ENCODE assay signal across 18 mouse cellular contexts in genomic region chr2:41672131-41672530, GRCm38 (mm10).
DNase-seq lines count a peak whose midpoint lies in the region; ATAC-seq and TF ChIP-seq lines count a peak whose summit lies in the region.
"Had no signal": no experiment of that assay in that cellular context is flagged by ENCODE, and none has a peak within 500 bp of the region (broad histone marks: within the 10 kb centered on the region; RNA-seq: fewer than 3 reads in every experiment).

No protein-coding gene starts in this region.

- H3K4me2 ChIP-seq in forebrain, embryonic 13.5 days: no peak overlapping the region
- H3K4me2 ChIP-seq: forebrain, embryonic 15.5 days; heart, embryonic 13.5 days; hindbrain, embryonic 14.5 days; intestine, embryonic 15.5 days; kidney, embryonic 15.5 days had no signal

- H3K9ac ChIP-seq in forebrain, embryonic 13.5 days: no peak overlapping the region
- H3K9ac ChIP-seq: forebrain, embryonic 15.5 days; heart, embryonic 13.5 days; hindbrain, embryonic 14.5 days; intestine, embryonic 15.5 days; kidney, embryonic 15.5 days had no signal

- H3K27ac ChIP-seq in forebrain, embryonic 10.5 days: peak overlapping the region; percentile 60; the same call in 1 of the 2 replicates
- no peak overlapping the region for H3K27ac ChIP-seq in forebrain, embryonic 13.5 days
- H3K27ac ChIP-seq in cerebellum, adult 2 months (ENCODE audit: insufficient read depth, low read length): no peak overlapping the region
- H3K27ac ChIP-seq: embryonic facial prominence, embryonic 10.5 days; forebrain, embryonic 15.5 days; heart, embryonic 13.5 days; hindbrain, embryonic 14.5 days; intestine, embryonic 15.5 days; kidney, embryonic 15.5 days had no signal

- H3K4me3 ChIP-seq in forebrain, embryonic 10.5 days: no peak overlapping the region
- H3K4me3 ChIP-seq in forebrain, embryonic 13.5 days: no peak overlapping the region
- H3K4me3 ChIP-seq in cerebellum, adult 2 months (replicated peaks; ENCODE audit: insufficient read depth, low read depth, low read length): no peak overlapping the region
- H3K4me3 ChIP-seq: embryonic facial prominence, embryonic 10.5 days; forebrain, embryonic 15.5 days; heart, embryonic 13.5 days; intestine, embryonic 15.5 days; kidney, embryonic 15.5 days had no signal

- no peaks in the 10 kb centered on the region for H3K27me3 ChIP-seq in forebrain, embryonic 10.5 days (ENCODE audit: poor library complexity, severe bottlenecking)
- H3K27me3 ChIP-seq in forebrain, embryonic 13.5 days: no peaks in the 10 kb centered on the region
- H3K27me3 ChIP-seq in cerebellum, adult 2 months (ENCODE audit: control insufficient read depth, insufficient read depth, low read length): no peaks in the 10 kb centered on the region
- H3K27me3 ChIP-seq: forebrain, embryonic 15.5 days; heart, embryonic 13.5 days; intestine, embryonic 15.5 days; kidney, embryonic 15.5 days had no signal

- H3K4me1 ChIP-seq in forebrain, embryonic 10.5 days: peaks cover 25% of the 10 kb centered on the region
- H3K4me1 ChIP-seq in forebrain, embryonic 13.5 days: peaks cover 23% of the 10 kb centered on the region
- no peaks in the 10 kb centered on the region for H3K4me1 ChIP-seq in cerebellum, adult 2 months (ENCODE audit: control insufficient read depth, insufficient read depth, low read length)
- H3K4me1 ChIP-seq: embryonic facial prominence, embryonic 10.5 days; heart, embryonic 13.5 days; intestine, embryonic 15.5 days; kidney, embryonic 15.5 days had no signal

- no peak for ATAC-seq in forebrain, embryonic 13.5 days
- ATAC-seq: forebrain, embryonic 15.5 days; intestine, embryonic 15.5 days had no signal

- no peaks in the 10 kb centered on the region for H3K36me3 ChIP-seq in forebrain, embryonic 10.5 days (replicated peaks)
- H3K36me3 ChIP-seq in forebrain, embryonic 13.5 days (ENCODE audit: poor library complexity, severe bottlenecking): no peaks in the 10 kb centered on the region
- H3K36me3 ChIP-seq: embryonic facial prominence, embryonic 10.5 days; forebrain, embryonic 15.5 days; heart, embryonic 13.5 days; intestine, embryonic 15.5 days; kidney, embryonic 15.5 days had no signal

- no peak for TF ChIP-seq POLR2A in cerebellum, adult 2 months (IDR thresholded peaks at IDR 0.05; ENCODE audit: borderline replicate concordance, insufficient read depth, low read length)

- TF ChIP-seq CTCF in cerebellum, adult 2 months (IDR thresholded peaks at IDR 0.05; ENCODE audit: borderline replicate concordance, insufficient read depth, low read depth, low read length): no peak

- WGBS in forebrain, embryonic 10.5 days: 83% methylated on average over 4 of the region's 4 CpGs
- 69% methylated on average over 4 of the region's 4 CpGs for WGBS in forebrain, embryonic 13.5 days
- 74% methylated on average over 4 of the region's 4 CpGs for WGBS in cerebellum, adult 2 months

- H3K9me3 ChIP-seq in forebrain, embryonic 10.5 days: no peaks in the 10 kb centered on the region
- no peaks in the 10 kb centered on the region for H3K9me3 ChIP-seq in forebrain, embryonic 13.5 days (replicated peaks)
- H3K9me3 ChIP-seq: embryonic facial prominence, embryonic 10.5 days; forebrain, embryonic 15.5 days; heart, embryonic 13.5 days; intestine, embryonic 15.5 days; kidney, embryonic 15.5 days had no signal

- DNase-seq in forebrain, embryonic 10.5 days (ENCODE audit: extremely low spot score, low spot score): no peak
- peak; percentile 50 to 64 for DNase-seq in cerebellum, adult 2 months
- DNase-seq in cerebellum, adult 9-10 months: peak; percentile 18
- peak; percentile 57 to 68 for DNase-seq in cerebellum, postnatal 25 days
- DNase-seq in gastrocnemius, postnatal 14 days: no peak
- DNase-seq in heart, postnatal 10 days: no peak
- DNase-seq: adrenal gland, adult 2 months; adrenal gland, postnatal 25 days; gastrocnemius, postnatal 25 days; heart, postnatal 4 days; kidney, adult 18-20 months had no signal

- intact Hi-C loops in gastrocnemius, postnatal 14 days (cut with DNase I; ENCODE audit: low total_unique reads): no loop called here
- intact Hi-C loops in heart, postnatal 10 days (cut with DNase I): no loop called here

Comparison
In these comparisons a context has a peak if more than half of its experiments do, and no peak if none do; other contexts are left out.
1. DNase-seq: peak in cerebellum, adult 2 months (2 of 2), cerebellum, adult 9-10 months (single experiment) and cerebellum, postnatal 25 days (2 of 2); none in forebrain, embryonic 10.5 days (single experiment), gastrocnemius, postnatal 14 days (single experiment) and heart, postnatal 10 days (0 of 2).